Mouse (Mus musculus) hindbrain, embryonic 13.5 days (tissue): Measurements from ENCODE around the gene Gja10. TPM values are rescaled to one million over a fixed set of nuclear protein-coding genes. Genes with fewer than 3 reads are reported as not detected.
A peak's percentile ranks its signal among the peaks of the same experiment; 100 is the strongest.

Source experiments
- ATAC-seq: fragments of 200-750 bp; cut with Nextera tagmentation; 2 replicates; pipeline ENCODE4 v1.8.0; 2017; ENCODE audit warnings: moderate TSS enrichment; ENCODE audit not compliant: low FRiP score
- H3K27ac ChIP-seq: fragments of 300-500 bp; sonication (generic); 2 replicates; pipeline ENCODE4 v1.5.1; 2015; ENCODE audit warnings: inconsistent platforms, mild to moderate bottlenecking, moderate library complexity
- H3K27me3 ChIP-seq: fragments of 300-500 bp; sonication (generic); 2 replicates; pipeline ENCODE4 v1.6.1; 2015; ENCODE audit warnings: mild to moderate bottlenecking, inconsistent platforms
- H3K36me3 ChIP-seq: fragments of 300-500 bp; sonication (generic); 2 replicates; pipeline ENCODE4 v1.6.1; 2015; ENCODE audit warnings: mild to moderate bottlenecking, inconsistent platforms
- H3K4me1 ChIP-seq: fragments of 300-500 bp; sonication (generic); replicated peaks from 2 replicates; pipeline ENCODE4 v1.6.1; 2015; ENCODE audit warnings: inconsistent platforms
- H3K4me2 ChIP-seq: fragments of 300-500 bp; sonication (generic); 2 replicates; pipeline ENCODE4 v1.6.1; 2015; ENCODE audit warnings: inconsistent platforms, mild to moderate bottlenecking, moderate library complexity
- H3K4me3 ChIP-seq: fragments of 300-500 bp; sonication (generic); 2 replicates; pipeline ENCODE4 v1.5.1; 2015; ENCODE audit warnings: mild to moderate bottlenecking, inconsistent platforms
- H3K9ac ChIP-seq: fragments of 300-500 bp; sonication (generic); 2 replicates; pipeline ENCODE4 v1.6.1; 2015; ENCODE audit warnings: mild to moderate bottlenecking, inconsistent platforms
- H3K9me3 ChIP-seq: fragments of 300-500 bp; sonication (generic); 2 replicates; pipeline ENCODE4 v1.6.1; 2016; ENCODE audit warnings: inconsistent platforms
- WGBS: fragments of 180-500 bp; shearing (Covaris S2); methylation state at CpG from one replicate; pipeline ENCODE4 v1.1.7; 2015; 5-methylcytosine and 5-hydroxymethylcytosine counted together
- polyA plus RNA-seq: library from polyadenylated mRNA; unstranded; fragments of >200 nt; fragmentation: Nextera tagmentation; extraction: Ambion mirVana; gene quantifications from 2 replicates; pipeline ENCODE4 v1.2.1, GENCODE M21; 2015

Gene Gja10
- polyA plus RNA-seq, 1 experiment from 2014 or later = 0.12 TPM

GRCm38 (mm10) chr4:32572118-32572517, 30.4 kb downstream of the Gja10 start:
- H3K27ac ChIP-seq = no peak overlapping the region
- no peak overlapping the region for H3K9ac ChIP-seq
- H3K36me3 ChIP-seq = peaks cover 17% of the 10 kb centered on the region
- WGBS = 69% methylated on average over 1 of the region's 1 CpGs
- H3K4me1 ChIP-seq = peaks cover 32% of the 10 kb centered on the region
- no peaks in the 10 kb centered on the region for H3K9me3 ChIP-seq
- no peak overlapping the region for H3K4me3 ChIP-seq
- ATAC-seq = peak; percentile 14
- H3K27me3 ChIP-seq = no peaks in the 10 kb centered on the region
- no peak overlapping the region for H3K4me2 ChIP-seq

GRCm38 (mm10) chr4:32571441-32571840, 31.1 kb downstream of the Gja10 start:
- Histone ChIP-seq H3K36me3 (peaks cover 12% of the 10 kb centered on the region), H3K9ac (0 out of 2 replicates have a peak overlapping the region, but pooled peaks have one; percentile 15), H3K27me3 (no peaks in the 10 kb centered on the region), H3K27ac (peak overlapping the region; percentile 53), H3K4me3 (no peak overlapping the region), H3K9me3 (no peaks in the 10 kb centered on the region), H3K4me2 (no peak overlapping the region), H3K4me1 (peaks cover 32% of the 10 kb centered on the region)
- ATAC-seq = no peak
- WGBS = 72% methylated on average over 3 of the region's 3 CpGs

GRCm38 (mm10) chr4:32570939-32571317, 31.6 kb downstream of the Gja10 start:
- Histone ChIP-seq H3K9me3 (no peaks in the 10 kb centered on the region), H3K36me3 (peaks cover 12% of the 10 kb centered on the region), H3K4me1 (peaks cover 32% of the 10 kb centered on the region), H3K9ac (peak overlapping the region; percentile 15; the same call in 1 of the 2 replicates), H3K4me3 (no peak overlapping the region), H3K4me2 (no peak overlapping the region), H3K27ac (peak overlapping the region; percentile 53), H3K27me3 (no peaks in the 10 kb centered on the region)
- ATAC-seq = no peak
- WGBS = 69% methylated on average over 8 of the region's 8 CpGs

- H3K4me3 ChIP-seq = no peak overlapping the region
- H3K36me3 ChIP-seq = peaks cover 10% of the 10 kb centered on the region
- ATAC-seq = peak; percentile 58; the same call in 1 of the 2 replicates
- H3K27me3 ChIP-seq = no peaks in the 10 kb centered on the region
- no peaks in the 10 kb centered on the region for H3K9me3 ChIP-seq
- H3K4me2 ChIP-seq = peak overlapping the region; percentile 8; the same call in 1 of the 2 replicates
- H3K4me1 ChIP-seq = peaks cover 32% of the 10 kb centered on the region
- peak overlapping the region; percentile 53 for H3K27ac ChIP-seq
- H3K9ac ChIP-seq = peak overlapping the region; percentile 36; the same call in 1 of the 2 replicates
- WGBS = 36% methylated on average over 17 of the region's 17 CpGs
Measured at GRCm38 (mm10) chr4:32569995-32570938, 32.3 kb downstream of the Gja10 start.

- Histone ChIP-seq H3K4me3 (no peak overlapping the region), H3K9ac (0 out of 2 replicates have a peak overlapping the region, but pooled peaks have one; percentile 36), H3K27ac (peak overlapping the region; percentile 53), H3K4me1 (peaks cover 35% of the 10 kb centered on the region), H3K9me3 (no peaks in the 10 kb centered on the region), H3K36me3 (peaks cover 19% of the 10 kb centered on the region), H3K27me3 (no peaks in the 10 kb centered on the region), H3K4me2 (no peak overlapping the region)
- ATAC-seq = no peak
- 72% methylated on average over 4 of the region's 4 CpGs for WGBS
Measured at GRCm38 (mm10) chr4:32569054-32569453, 33.5 kb downstream of the Gja10 start.

- H3K27ac ChIP-seq = no peak overlapping the region
- H3K9me3 ChIP-seq = no peaks in the 10 kb centered on the region
- H3K9ac ChIP-seq = no peak overlapping the region
- no peaks in the 10 kb centered on the region for H3K27me3 ChIP-seq
- no peak overlapping the region for H3K4me2 ChIP-seq
- no peak for ATAC-seq
- peaks cover 40% of the 10 kb centered on the region for H3K36me3 ChIP-seq
- 90% methylated on average over 8 of the region's 8 CpGs for WGBS
- no peak overlapping the region for H3K4me3 ChIP-seq
- H3K4me1 ChIP-seq = peaks cover 46% of the 10 kb centered on the region
Measured at GRCm38 (mm10) chr4:32564918-32565317, 37.6 kb downstream of the Gja10 start.

GRCm38 (mm10) chr4:32564416-32564815, 38.1 kb downstream of the Gja10 start:
- no peak for ATAC-seq
- H3K9ac ChIP-seq = no peak overlapping the region
- H3K27me3 ChIP-seq = no peaks in the 10 kb centered on the region
- no peak overlapping the region for H3K4me2 ChIP-seq
- H3K9me3 ChIP-seq = no peaks in the 10 kb centered on the region
- H3K27ac ChIP-seq = no peak overlapping the region
- peaks cover 41% of the 10 kb centered on the region for H3K4me1 ChIP-seq
- no peak overlapping the region for H3K4me3 ChIP-seq
- H3K36me3 ChIP-seq = peaks cover 40% of the 10 kb centered on the region
- 86% methylated on average over 7 of the region's 7 CpGs for WGBS

GRCm38 (mm10) chr4:32562319-32563115, 40.0 kb downstream of the Gja10 start:
- no peak overlapping the region for H3K4me3 ChIP-seq
- H3K9me3 ChIP-seq = no peaks in the 10 kb centered on the region
- H3K4me1 ChIP-seq = peaks cover 29% of the 10 kb centered on the region
- 95% methylated on average over 35 of the region's 35 CpGs for WGBS
- H3K4me2 ChIP-seq = no peak overlapping the region
- 0 out of 2 replicates have a peak, but pooled peaks have one; percentile 34 for ATAC-seq
- H3K27ac ChIP-seq = peak overlapping the region; percentile 89
- H3K27me3 ChIP-seq = no peaks in the 10 kb centered on the region
- peaks cover 40% of the 10 kb centered on the region for H3K36me3 ChIP-seq
- no peak overlapping the region for H3K9ac ChIP-seq

- H3K9ac ChIP-seq = peak overlapping the region; percentile 56
- peaks cover 29% of the 10 kb centered on the region for H3K4me1 ChIP-seq
- no peaks in the 10 kb centered on the region for H3K9me3 ChIP-seq
- no peaks in the 10 kb centered on the region for H3K27me3 ChIP-seq
- H3K36me3 ChIP-seq = peaks cover 40% of the 10 kb centered on the region
- H3K27ac ChIP-seq = peak overlapping the region; percentile 89
- peak; percentile 75 for ATAC-seq
- H3K4me2 ChIP-seq = peak overlapping the region; percentile 32
- 33% methylated on average over 12 of the region's 12 CpGs for WGBS
- H3K4me3 ChIP-seq = no peak overlapping the region
Measured at GRCm38 (mm10) chr4:32561555-32562095, 40.9 kb downstream of the Gja10 start.

- Histone ChIP-seq H3K9ac (peak overlapping the region; percentile 56), H3K9me3 (no peaks in the 10 kb centered on the region), H3K36me3 (peaks cover 34% of the 10 kb centered on the region), H3K4me2 (peak overlapping the region; percentile 32), H3K27me3 (no peaks in the 10 kb centered on the region), H3K4me3 (no peak overlapping the region), H3K27ac (peak overlapping the region; percentile 89), H3K4me1 (peaks cover 29% of the 10 kb centered on the region)
- WGBS = 29% methylated on average over 8 of the region's 8 CpGs
- ATAC-seq = peak; percentile 41; the same call in 1 of the 2 replicates
Measured at GRCm38 (mm10) chr4:32560724-32561554, 41.6 kb downstream of the Gja10 start.

GRCm38 (mm10) chr4:32560246-32560645, 42.3 kb downstream of the Gja10 start:
- no peaks in the 10 kb centered on the region for H3K9me3 ChIP-seq
- H3K4me2 ChIP-seq = no peak overlapping the region
- H3K27ac ChIP-seq = peak overlapping the region; percentile 89; the same call in 1 of the 2 replicates
- H3K36me3 ChIP-seq = peaks cover 31% of the 10 kb centered on the region
- peaks cover 29% of the 10 kb centered on the region for H3K4me1 ChIP-seq
- 43% methylated on average over 6 of the region's 6 CpGs for WGBS
- no peaks in the 10 kb centered on the region for H3K27me3 ChIP-seq
- no peak overlapping the region for H3K9ac ChIP-seq
- H3K4me3 ChIP-seq = no peak overlapping the region
- no peak for ATAC-seq
